Mouse (Mus musculus): ENCODE results near the gene Eme1. TPM values are rescaled to one million over a fixed set of nuclear protein-coding genes. Genes with fewer than 3 reads are reported as not detected.

The Eme1 gene
- polyA plus RNA-seq, 1 experiment from 2014 or later = 1.5 TPM

GRCm38 (mm10) chr11:94597319-94597718 lies 56.4 kb downstream of the Eme1 start:
- Histone ChIP-seq H3K27ac (no peak overlapping the region), H3K4me3 (ENCODE audit: inconsistent target) (no peak overlapping the region), H3K79me2 (ENCODE audit: inconsistent target) (no peaks in the 10 kb centered on the region), H3K36me3 (ENCODE audit: inconsistent target) (no peaks in the 10 kb centered on the region)
- 40% methylated on average over 4 of the region's 4 CpGs for WGBS (ENCODE audit: missing documents)

- H3K4me3 ChIP-seq (ENCODE audit: inconsistent target) = no peak overlapping the region
- no peak overlapping the region for H3K27ac ChIP-seq
- WGBS (ENCODE audit: missing documents) = 53% methylated on average over 6 of the region's 7 CpGs
- H3K36me3 ChIP-seq (ENCODE audit: inconsistent target) = no peaks in the 10 kb centered on the region
- H3K79me2 ChIP-seq (ENCODE audit: inconsistent target) = no peaks in the 10 kb centered on the region
Observed at GRCm38 (mm10) chr11:94596311-94596852, 57.4 kb downstream of the Eme1 start.

Other genes with a start within 250 kb of the Eme1 start
- gene Cacna1g, start 179.8 kb downstream of the Eme1 start, polyA plus RNA-seq (2018) = not detected in 3 replicates
- not detected in 3 replicates for gene Spata20, start 167.8 kb downstream of the Eme1 start, polyA plus RNA-seq (2018)
- not detected in 3 replicates for gene Epn3, start 154.0 kb downstream of the Eme1 start, polyA plus RNA-seq (2018)
- 0.11 to 0.23 TPM in 2 of 3 replicates, not detected in the other for gene Mycbpap, start 132.2 kb downstream of the Eme1 start, polyA plus RNA-seq (2018)
- 2.5 to 4.1 TPM (median 3.0 TPM) in 3 replicates for gene Rsad1, start 104.7 kb downstream of the Eme1 start, polyA plus RNA-seq (2018)
- not detected in 3 replicates for gene Chad, start 88.9 kb downstream of the Eme1 start, polyA plus RNA-seq (2018)
- 8.6 to 26.2 TPM (median 15.8 TPM) in 3 replicates for gene Acsf2, start 52.1 kb downstream of the Eme1 start, polyA plus RNA-seq (2018)
- gene Lrrc59, start 24.2 kb downstream of the Eme1 start, polyA plus RNA-seq (2018) = 83.8 to 180 TPM (median 108 TPM) in 3 replicates
- gene Mrpl27, start 197 bp downstream of the Eme1 start, polyA plus RNA-seq (2018) = 67.1 to 97.3 TPM (median 81.8 TPM) in 3 replicates
- gene Xylt2, start 23.6 kb upstream of the Eme1 start, polyA plus RNA-seq (2018) = 65.3 to 164 TPM (median 81.4 TPM) in 3 replicates
- gene Gm11541, start 50.5 kb upstream of the Eme1 start, polyA plus RNA-seq (2018) = 0.30 TPM in 1 of 3 replicates, not detected in the others
- gene Cdc34b, start 87.8 kb upstream of the Eme1 start, polyA plus RNA-seq (2018) = not detected in 3 replicates
- not detected in 3 replicates for gene Tmem92, start 128.7 kb upstream of the Eme1 start, polyA plus RNA-seq (2018)